Mouse (Mus musculus): ENCODE results near the gene Smoc2. TPM values are rescaled to one million over a fixed set of nuclear protein-coding genes. Genes with fewer than 3 reads are reported as not detected.

Smoc2 gene
- polyA plus RNA-seq (2014; fragmentation: Nextera tagmentation; extraction: Ambion mirVana) = 8.2 and 10.3 TPM in 2 replicates

GRCm38 (mm10) chr17:14279177-14279965 is at the start of gene Smoc2:
TSS of gene Smoc2 (plus strand) at chr17:14279506.
- ATAC-seq (replicated peaks; ENCODE audit: low FRiP score) (0 out of 2 replicates have a peak, but pooled peaks have one; percentile 39), DNase-seq (ENCODE audit: low spot score) (peak; percentile 60)
- WGBS = under 1% methylated on average over 55 of the region's 61 CpGs
- peak within 1 kb of the TSS; percentile 34 for H3K4me3 ChIP-seq (ENCODE audit: low read depth, low read length)
- H3K4me2 ChIP-seq (ENCODE audit: low read depth, low read length, severe bottlenecking) = peak within 1 kb of the TSS; percentile 72
- H3K9ac ChIP-seq (ENCODE audit: low read length) = no peak within 1 kb of the TSS
- H3K27ac ChIP-seq (ENCODE audit: low read depth, low read length) = no peak within 1 kb of the TSS
- peaks cover 38% of the 10 kb centered on the region for H3K27me3 ChIP-seq (ENCODE audit: control insufficient read depth, insufficient read depth, low read length)
- no peaks in the 10 kb centered on the region for H3K36me3 ChIP-seq (ENCODE audit: control insufficient read depth, insufficient read depth, low read length)
- H3K4me1 ChIP-seq (replicated peaks; ENCODE audit: control insufficient read depth, insufficient read depth, low read length) = peaks cover 12% of the 10 kb centered on the region; the same call in 1 of the 2 replicates
- H3K9me3 ChIP-seq (ENCODE audit: control insufficient read depth, low read length) = no peaks in the 10 kb centered on the region

- Histone ChIP-seq H3K4me2 (ENCODE audit: low read depth, low read length, severe bottlenecking) (no peak overlapping the region), H3K9ac (ENCODE audit: low read length) (no peak overlapping the region), H3K9me3 (ENCODE audit: control insufficient read depth, low read length) (no peaks in the 10 kb centered on the region), H3K27me3 (ENCODE audit: control insufficient read depth, insufficient read depth, low read length) (no peaks in the 10 kb centered on the region), H3K36me3 (ENCODE audit: control insufficient read depth, insufficient read depth, low read length) (no peaks in the 10 kb centered on the region), H3K4me1 (replicated peaks; ENCODE audit: control insufficient read depth, insufficient read depth, low read length) (no peaks in the 10 kb centered on the region), H3K4me3 (ENCODE audit: low read depth, low read length) (no peak overlapping the region), H3K27ac (ENCODE audit: low read depth, low read length) (no peak overlapping the region)
- WGBS = 20% methylated on average over 13 of the region's 13 CpGs
- DNase-seq (ENCODE audit: low spot score) (no peak), ATAC-seq (replicated peaks; ENCODE audit: low FRiP score) (no peak)
Observed at GRCm38 (mm10) chr17:14230698-14231430, 48.4 kb upstream of the Smoc2 start.

- Histone ChIP-seq H3K4me2 (ENCODE audit: low read depth, low read length, severe bottlenecking) (no peak overlapping the region), H3K4me1 (replicated peaks; ENCODE audit: control insufficient read depth, insufficient read depth, low read length) (no peaks in the 10 kb centered on the region), H3K4me3 (ENCODE audit: low read depth, low read length) (no peak overlapping the region), H3K9ac (ENCODE audit: low read length) (no peak overlapping the region), H3K27me3 (ENCODE audit: control insufficient read depth, insufficient read depth, low read length) (no peaks in the 10 kb centered on the region), H3K36me3 (ENCODE audit: control insufficient read depth, insufficient read depth, low read length) (no peaks in the 10 kb centered on the region), H3K27ac (ENCODE audit: low read depth, low read length) (no peak overlapping the region), H3K9me3 (ENCODE audit: control insufficient read depth, low read length) (no peaks in the 10 kb centered on the region)
- 57% methylated on average over 3 of the region's 3 CpGs for WGBS
- DNase-seq (ENCODE audit: low spot score) = peak; percentile 86
- peak; percentile 49 for ATAC-seq (replicated peaks; ENCODE audit: low FRiP score)
Observed at GRCm38 (mm10) chr17:14232629-14233028, 46.7 kb upstream of the Smoc2 start.

GRCm38 (mm10) chr17:14233658-14234057 is 45.6 kb upstream of the Smoc2 start:
- WGBS = 52% methylated on average over 4 of the region's 4 CpGs
- DNase-seq (ENCODE audit: low spot score) (no peak), ATAC-seq (replicated peaks; ENCODE audit: low FRiP score) (no peak)

GRCm38 (mm10) chr17:14234774-14235389 is 44.4 kb upstream of the Smoc2 start:
- Histone ChIP-seq H3K9me3 (ENCODE audit: control insufficient read depth, low read length) (no peaks in the 10 kb centered on the region), H3K27me3 (ENCODE audit: control insufficient read depth, insufficient read depth, low read length) (no peaks in the 10 kb centered on the region), H3K27ac (ENCODE audit: low read depth, low read length) (no peak overlapping the region), H3K4me2 (ENCODE audit: low read depth, low read length, severe bottlenecking) (no peak overlapping the region), H3K9ac (ENCODE audit: low read length) (no peak overlapping the region), H3K4me1 (replicated peaks; ENCODE audit: control insufficient read depth, insufficient read depth, low read length) (no peaks in the 10 kb centered on the region), H3K36me3 (ENCODE audit: control insufficient read depth, insufficient read depth, low read length) (no peaks in the 10 kb centered on the region), H3K4me3 (ENCODE audit: low read depth, low read length) (no peak overlapping the region)
- 70% methylated on average over 12 of the region's 12 CpGs for WGBS
- no peak for DNase-seq (ENCODE audit: low spot score)
- no peak for ATAC-seq (replicated peaks; ENCODE audit: low FRiP score)

More at GRCm38 (mm10) chr17:14233658-14234057, 45.6 kb upstream of the Smoc2 start:
- Histone ChIP-seq H3K9me3 (ENCODE audit: control insufficient read depth, low read length) (no peaks in the 10 kb centered on the region), H3K4me3 (ENCODE audit: low read depth, low read length) (no peak overlapping the region), H3K9ac (ENCODE audit: low read length) (no peak overlapping the region), H3K4me2 (ENCODE audit: low read depth, low read length, severe bottlenecking) (no peak overlapping the region), H3K27me3 (ENCODE audit: control insufficient read depth, insufficient read depth, low read length) (no peaks in the 10 kb centered on the region), H3K4me1 (replicated peaks; ENCODE audit: control insufficient read depth, insufficient read depth, low read length) (no peaks in the 10 kb centered on the region), H3K27ac (ENCODE audit: low read depth, low read length) (no peak overlapping the region), H3K36me3 (ENCODE audit: control insufficient read depth, insufficient read depth, low read length) (no peaks in the 10 kb centered on the region)

- no peak overlapping the region for H3K27ac ChIP-seq (ENCODE audit: low read depth, low read length)
- H3K27me3 ChIP-seq (ENCODE audit: control insufficient read depth, insufficient read depth, low read length) = no peaks in the 10 kb centered on the region
- H3K4me3 ChIP-seq (ENCODE audit: low read depth, low read length) = no peak overlapping the region
- H3K4me2 ChIP-seq (ENCODE audit: low read depth, low read length, severe bottlenecking) = no peak overlapping the region
- DNase-seq (ENCODE audit: low spot score) = no peak
- no peak overlapping the region for H3K9ac ChIP-seq (ENCODE audit: low read length)
- no peaks in the 10 kb centered on the region for H3K36me3 ChIP-seq (ENCODE audit: control insufficient read depth, insufficient read depth, low read length)
- H3K4me1 ChIP-seq (replicated peaks; ENCODE audit: control insufficient read depth, insufficient read depth, low read length) = no peaks in the 10 kb centered on the region
- 81% methylated on average over 6 of the region's 6 CpGs for WGBS
- ATAC-seq (replicated peaks; ENCODE audit: low FRiP score) = no peak
- H3K9me3 ChIP-seq (ENCODE audit: control insufficient read depth, low read length) = no peaks in the 10 kb centered on the region
Observed at GRCm38 (mm10) chr17:14237134-14237533, 42.2 kb upstream of the Smoc2 start.

GRCm38 (mm10) chr17:14239960-14240359 is 39.3 kb upstream of the Smoc2 start:
- H3K4me1 ChIP-seq (replicated peaks; ENCODE audit: control insufficient read depth, insufficient read depth, low read length) = no peaks in the 10 kb centered on the region
- no peak overlapping the region for H3K4me2 ChIP-seq (ENCODE audit: low read depth, low read length, severe bottlenecking)
- no peaks in the 10 kb centered on the region for H3K9me3 ChIP-seq (ENCODE audit: control insufficient read depth, low read length)
- no peaks in the 10 kb centered on the region for H3K36me3 ChIP-seq (ENCODE audit: control insufficient read depth, insufficient read depth, low read length)
- DNase-seq (ENCODE audit: low spot score) (no peak), ATAC-seq (replicated peaks; ENCODE audit: low FRiP score) (no peak)
- no peak overlapping the region for H3K27ac ChIP-seq (ENCODE audit: low read depth, low read length)
- H3K27me3 ChIP-seq (ENCODE audit: control insufficient read depth, insufficient read depth, low read length) = no peaks in the 10 kb centered on the region
- H3K9ac ChIP-seq (ENCODE audit: low read length) = no peak overlapping the region
- WGBS = 86% methylated on average over 10 of the region's 10 CpGs
- no peak overlapping the region for H3K4me3 ChIP-seq (ENCODE audit: low read depth, low read length)

GRCm38 (mm10) chr17:14242634-14243033 is 36.7 kb upstream of the Smoc2 start:
- no peaks in the 10 kb centered on the region for H3K9me3 ChIP-seq (ENCODE audit: control insufficient read depth, low read length)
- no peak overlapping the region for H3K9ac ChIP-seq (ENCODE audit: low read length)
- WGBS = 90% methylated on average over 8 of the region's 8 CpGs
- no peak overlapping the region for H3K4me2 ChIP-seq (ENCODE audit: low read depth, low read length, severe bottlenecking)
- DNase-seq (ENCODE audit: low spot score) (no peak), ATAC-seq (replicated peaks; ENCODE audit: low FRiP score) (no peak)
- H3K27me3 ChIP-seq (ENCODE audit: control insufficient read depth, insufficient read depth, low read length) = no peaks in the 10 kb centered on the region
- no peaks in the 10 kb centered on the region for H3K4me1 ChIP-seq (replicated peaks; ENCODE audit: control insufficient read depth, insufficient read depth, low read length)
- no peaks in the 10 kb centered on the region for H3K36me3 ChIP-seq (ENCODE audit: control insufficient read depth, insufficient read depth, low read length)
- no peak overlapping the region for H3K27ac ChIP-seq (ENCODE audit: low read depth, low read length)
- H3K4me3 ChIP-seq (ENCODE audit: low read depth, low read length) = no peak overlapping the region
